Mouse (Mus musculus) ES-E14 (cell line): ENCODE results near the gene Ntsr2.

Experiments
- MAFK ChIP-seq: IDR thresholded peaks from 2 replicates; pipeline ENCODE4 v1.6.1; 2014; ENCODE audit warnings: mild to moderate bottlenecking, low read depth, low read length, inconsistent platforms; ENCODE audit not compliant: insufficient read depth
- ZNF384 ChIP-seq: IDR thresholded peaks from 2 replicates; pipeline ENCODE4 v1.6.1; 2012; ENCODE audit warnings: low read depth, low read length, inconsistent platforms

DNA sequence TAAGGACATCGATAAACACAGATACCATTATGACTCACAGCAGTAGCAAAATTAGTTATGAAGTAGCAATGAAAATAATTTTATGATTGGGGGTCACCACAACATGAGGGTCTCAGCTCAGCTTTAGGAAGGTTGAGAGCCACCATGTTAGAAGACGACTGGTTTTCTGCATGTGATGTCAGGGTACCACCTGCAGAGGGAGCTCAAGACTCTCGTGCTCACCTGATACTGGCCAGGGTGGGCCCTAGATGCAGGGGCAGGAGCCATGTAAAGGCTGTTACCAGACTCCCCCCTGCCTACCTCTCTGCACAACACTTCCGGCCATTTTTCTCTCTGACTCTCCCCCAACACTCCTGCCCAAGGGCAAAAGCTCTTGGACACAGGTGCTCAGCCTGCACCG lies 11.2 kb upstream of the Ntsr2 start:
- TF ChIP-seq MAFK (no peak), ZNF384 (no peak)
